Mouse (Mus musculus) embryonic fibroblast, embryonic 13.5 days (primary cell): Measurements from ENCODE around the gene Myom1. TPM values are rescaled to one million over a fixed set of nuclear protein-coding genes. Genes with fewer than 3 reads are reported as not detected.

Source experiments
- H3K27ac ChIP-seq: 2 replicates; pipeline ENCODE4 v1.5.1; 2012; ENCODE audit warnings: low read length, control low read depth, inconsistent platforms; ENCODE audit not compliant: insufficient read depth
- H3K4me1 ChIP-seq: 2 replicates; pipeline ENCODE4 v1.6.1; 2011; ENCODE audit warnings: low read length; ENCODE audit not compliant: control insufficient read depth, insufficient read depth
- H3K4me3 ChIP-seq: 2 replicates; pipeline ENCODE4 v1.5.1; 2011; ENCODE audit warnings: mild to moderate bottlenecking, control low read depth, low read length; ENCODE audit not compliant: insufficient read depth
- CTCF ChIP-seq: IDR thresholded peaks from 2 replicates; pipeline ENCODE4 v1.5.1; 2011; ENCODE audit warnings: mild to moderate bottlenecking, control low read depth, low read length, moderate library complexity, borderline replicate concordance; ENCODE audit not compliant: insufficient read depth
- POLR2A ChIP-seq: IDR thresholded peaks from 2 replicates; pipeline ENCODE4 v1.6.1; 2011; ENCODE audit warnings: low read depth, mild to moderate bottlenecking, control low read depth, low read length, moderate library complexity
- polyA plus RNA-seq: library from polyadenylated mRNA; stranded (reverse); fragments of >200 nt; gene quantifications from 2 replicates; pipeline ENCODE4 v1.2.4, GENCODE M21; 2011; ENCODE audit warnings: low read depth; ENCODE audit not compliant: missing spikeins, insufficient read length

Myom1 gene
- polyA plus RNA-seq, 1 experiment: 8.7 TPM

GRCm38 (mm10) chr17:71164991-71165390 is 162.6 kb downstream of the Myom1 start:
- H3K4me1 ChIP-seq: peaks cover 3% of the 10 kb centered on the region; the same call in 1 of the 2 replicates
- H3K27ac ChIP-seq: no peak overlapping the region
- H3K4me3 ChIP-seq: no peak overlapping the region
- TF ChIP-seq POLR2A (no peak), CTCF (no peak)

DNA sequence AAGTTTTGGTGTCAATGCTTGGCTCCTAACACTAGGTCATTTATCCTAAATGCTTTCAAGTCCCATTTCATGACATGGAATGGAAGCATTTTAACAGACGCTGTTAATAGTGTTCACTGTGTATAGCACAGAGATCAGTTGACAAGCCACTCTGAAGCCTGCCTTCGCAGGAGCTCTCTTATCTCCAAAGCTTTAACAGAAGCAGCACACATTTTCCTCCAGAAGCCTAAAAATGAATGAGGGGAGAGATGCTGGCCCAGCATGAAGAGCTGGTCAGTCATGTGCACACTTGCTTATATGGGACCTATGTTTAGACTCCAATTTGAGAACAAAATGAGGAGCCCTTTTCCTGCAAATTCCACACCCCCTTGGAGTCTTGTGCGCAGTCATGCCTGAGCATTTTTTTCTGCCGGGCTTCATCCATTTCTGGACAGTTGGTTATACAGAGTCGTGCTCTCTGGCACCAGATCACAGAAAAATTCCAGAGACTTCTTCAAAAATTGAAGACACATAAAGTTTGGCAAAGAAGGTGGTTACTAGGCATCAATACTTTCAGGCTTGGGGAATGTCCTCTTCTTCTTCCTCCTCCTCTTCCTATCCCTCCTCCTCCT is 165.9 kb downstream of the Myom1 start:
- Histone ChIP-seq H3K27ac (no peak overlapping the region), H3K4me3 (no peak overlapping the region), H3K4me1 (peaks cover 3% of the 10 kb centered on the region; the same call in 1 of the 2 replicates)
- TF ChIP-seq POLR2A: no peak
- no peak for TF ChIP-seq CTCF

- peaks cover 3% of the 10 kb centered on the region; the same call in 1 of the 2 replicates for H3K4me1 ChIP-seq
- H3K4me3 ChIP-seq: no peak overlapping the region
- TF ChIP-seq CTCF (no peak), POLR2A (no peak)
- no peak overlapping the region for H3K27ac ChIP-seq
Observed at GRCm38 (mm10) chr17:71168846-71169245, 166.4 kb downstream of the Myom1 start.

DNA sequence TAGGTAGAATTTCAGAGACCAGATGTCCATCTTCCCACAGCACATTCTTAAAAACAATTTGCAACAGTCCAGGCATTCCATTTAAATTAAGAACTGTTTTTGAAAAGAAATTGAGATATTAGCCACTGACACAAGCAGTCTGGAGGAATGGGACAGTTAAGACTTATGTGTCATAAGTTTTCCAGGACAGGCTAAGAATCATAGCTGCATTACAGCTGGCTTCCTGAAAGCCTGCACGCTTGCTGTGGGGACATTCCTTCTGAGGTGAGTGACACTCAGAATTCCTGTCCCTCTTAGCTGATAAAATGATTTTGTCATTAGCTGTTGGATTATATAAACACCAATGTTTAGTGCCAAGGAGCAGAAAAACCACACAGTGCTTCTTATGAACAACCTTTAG is 167.2 kb downstream of the Myom1 start:
- Histone ChIP-seq H3K27ac (no peak overlapping the region), H3K4me3 (no peak overlapping the region), H3K4me1 (peaks cover 3% of the 10 kb centered on the region; the same call in 1 of the 2 replicates)
- TF ChIP-seq POLR2A (no peak), CTCF (no peak)

DNA sequence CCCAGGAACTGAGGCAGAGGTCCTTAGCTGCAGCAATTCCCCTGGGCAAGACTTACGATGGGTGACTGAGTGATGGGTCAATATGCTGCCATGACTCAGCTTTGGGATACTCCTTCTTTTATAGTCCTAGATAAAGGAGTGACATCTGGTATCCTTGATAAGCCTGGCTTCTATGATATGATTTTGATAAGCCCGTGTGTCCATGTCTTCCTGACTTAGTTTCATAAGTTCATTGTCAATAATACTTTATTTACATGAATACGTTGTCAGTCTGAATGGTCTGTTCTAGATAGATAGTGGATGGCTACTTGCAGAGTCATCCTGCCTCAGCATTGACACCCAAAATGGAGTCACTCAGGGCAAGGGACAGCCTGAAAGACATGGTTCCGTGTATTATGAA is 168.7 kb downstream of the Myom1 start:
- Histone ChIP-seq H3K4me3 (no peak overlapping the region), H3K4me1 (no peaks in the 10 kb centered on the region), H3K27ac (no peak overlapping the region)
- TF ChIP-seq POLR2A: no peak
- TF ChIP-seq CTCF: no peak

Other genes with a start within 250 kb of the Myom1 start
- gene Tgif1, start 149.1 kb upstream of the Myom1 start, polyA plus RNA-seq: 95.7 and 100 TPM in 2 replicates
- 1,052 and 1,239 TPM in 2 replicates for gene Myl12a, start 245 bp downstream of the Myom1 start, polyA plus RNA-seq
- 16.9 and 20.7 TPM in 2 replicates for gene Lpin2, start 179.9 kb downstream of the Myom1 start, polyA plus RNA-seq